Mouse (Mus musculus) embryonic fibroblast, embryonic 13.5 days (primary cell): ENCODE data around the gene Smagp. TPM values are rescaled to one million over a fixed set of nuclear protein-coding genes. Genes with fewer than 3 reads are reported as not detected.

Source experiments
- H3K27ac ChIP-seq: 2 replicates; pipeline ENCODE4 v1.5.1; 2012; ENCODE audit warnings: low read length, control low read depth, inconsistent platforms; ENCODE audit not compliant: insufficient read depth
- H3K4me1 ChIP-seq: 2 replicates; pipeline ENCODE4 v1.6.1; 2011; ENCODE audit warnings: low read length; ENCODE audit not compliant: control insufficient read depth, insufficient read depth
- H3K4me3 ChIP-seq: 2 replicates; pipeline ENCODE4 v1.5.1; 2011; ENCODE audit warnings: mild to moderate bottlenecking, control low read depth, low read length; ENCODE audit not compliant: insufficient read depth
- CTCF ChIP-seq: IDR thresholded peaks from 2 replicates; pipeline ENCODE4 v1.5.1; 2011; ENCODE audit warnings: mild to moderate bottlenecking, control low read depth, low read length, moderate library complexity, borderline replicate concordance; ENCODE audit not compliant: insufficient read depth
- POLR2A ChIP-seq: IDR thresholded peaks from 2 replicates; pipeline ENCODE4 v1.6.1; 2011; ENCODE audit warnings: low read depth, mild to moderate bottlenecking, control low read depth, low read length, moderate library complexity
- polyA plus RNA-seq: library from polyadenylated mRNA; stranded (reverse); fragments of >200 nt; gene quantifications from 2 replicates; pipeline ENCODE4 v1.2.4, GENCODE M21; 2011; ENCODE audit warnings: low read depth; ENCODE audit not compliant: missing spikeins, insufficient read length

Gene Smagp
- polyA plus RNA-seq, 1 experiment, result not detected

DNA sequence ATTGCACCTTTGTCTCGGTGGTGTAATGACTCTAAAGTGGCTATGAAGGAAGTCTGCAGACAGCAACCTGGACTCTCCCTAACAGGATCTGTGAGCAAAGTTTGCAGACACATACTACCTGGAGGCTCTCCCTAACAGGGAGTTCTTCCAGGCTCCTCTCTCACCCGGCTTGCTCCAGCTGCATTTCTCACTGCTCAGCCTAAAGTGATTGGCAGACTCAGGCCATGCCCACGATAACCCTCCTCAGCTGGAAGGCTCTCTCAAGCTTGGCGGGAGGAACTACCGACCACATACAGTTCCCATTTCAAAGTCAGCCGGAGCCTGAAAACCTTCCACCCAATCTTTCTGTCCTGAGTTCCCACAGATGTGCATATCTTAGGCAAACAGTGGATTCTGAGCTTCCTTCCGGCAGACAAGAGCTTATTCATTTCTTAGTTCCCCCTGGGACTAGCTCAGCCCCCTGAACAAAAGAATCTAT is 29.5 kb upstream of the Smagp start:
- Histone ChIP-seq H3K27ac (no peak overlapping the region), H3K4me1 (no peaks in the 10 kb centered on the region)
- TF ChIP-seq CTCF (no peak), POLR2A (no peak)

DNA sequence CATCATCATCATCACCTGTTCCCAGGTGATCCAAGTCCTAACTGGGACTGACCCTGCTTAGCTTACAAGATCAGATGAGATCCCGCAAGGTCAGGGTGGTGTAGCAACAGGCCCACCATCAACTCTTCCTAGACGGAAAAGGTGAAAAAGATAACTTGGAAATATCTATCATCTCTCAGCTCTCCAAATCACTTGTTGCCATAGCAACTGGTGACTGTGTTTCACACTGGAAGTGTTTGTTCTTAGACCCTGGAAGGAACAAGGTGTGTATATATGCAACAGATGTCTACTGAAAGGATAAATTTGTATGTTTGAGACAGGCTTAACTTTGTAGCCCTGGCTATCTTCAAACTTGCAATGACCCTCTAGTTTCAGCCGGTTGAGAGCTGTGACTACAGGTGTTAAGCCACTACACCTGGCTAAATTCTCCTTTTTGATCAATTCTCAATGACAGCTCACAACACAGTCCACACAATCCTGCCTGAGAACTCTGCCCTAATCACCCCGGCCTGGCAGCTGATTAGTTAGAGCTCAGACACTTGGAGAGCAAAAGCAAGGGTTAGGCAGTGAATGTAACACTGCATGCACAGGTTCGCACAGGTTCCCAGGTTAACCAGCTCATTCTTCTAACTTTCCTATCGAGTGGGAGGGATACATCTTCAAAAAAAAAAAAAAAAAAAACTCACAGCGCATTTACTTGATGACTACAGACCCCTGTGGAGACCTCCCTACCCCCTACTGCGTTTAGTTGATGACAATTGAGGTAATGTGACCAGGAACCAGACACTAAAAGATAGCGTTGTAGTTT is 28.9 kb upstream of the Smagp start:
- H3K27ac ChIP-seq, result no peak overlapping the region
- no peak overlapping the region for H3K4me3 ChIP-seq
- TF ChIP-seq CTCF (no peak), POLR2A (no peak)
- H3K4me1 ChIP-seq, result no peaks in the 10 kb centered on the region

More for the DNA sequence above, 29.5 kb upstream of the Smagp start:
- no peak overlapping the region for H3K4me3 ChIP-seq

DNA sequence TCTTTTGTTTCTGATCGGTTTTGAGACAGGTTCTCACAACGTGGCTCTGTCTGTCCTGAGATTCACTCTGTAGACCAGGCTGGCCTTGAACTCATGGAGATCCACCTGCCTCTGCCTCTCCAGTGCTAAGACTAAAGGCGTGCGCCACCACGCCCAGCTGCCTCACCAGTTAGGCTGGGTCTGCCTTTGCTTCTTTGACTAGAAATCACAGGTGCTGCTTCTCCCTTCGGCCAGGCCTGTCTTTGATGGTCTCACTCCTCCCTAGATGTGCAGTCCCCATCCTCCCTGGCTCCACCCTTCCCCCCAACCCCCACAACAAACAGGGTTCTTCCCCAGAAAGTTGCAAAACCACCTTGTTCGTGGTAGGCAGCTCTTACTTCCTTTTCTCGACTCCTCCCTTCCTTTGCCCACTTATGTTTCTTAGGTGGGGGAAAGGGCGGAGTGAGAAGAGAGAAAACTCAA is 28.1 kb upstream of the Smagp start:
- Histone ChIP-seq H3K4me3 (no peak overlapping the region), H3K4me1 (no peaks in the 10 kb centered on the region), H3K27ac (no peak overlapping the region)
- TF ChIP-seq POLR2A (no peak), CTCF (no peak)

DNA sequence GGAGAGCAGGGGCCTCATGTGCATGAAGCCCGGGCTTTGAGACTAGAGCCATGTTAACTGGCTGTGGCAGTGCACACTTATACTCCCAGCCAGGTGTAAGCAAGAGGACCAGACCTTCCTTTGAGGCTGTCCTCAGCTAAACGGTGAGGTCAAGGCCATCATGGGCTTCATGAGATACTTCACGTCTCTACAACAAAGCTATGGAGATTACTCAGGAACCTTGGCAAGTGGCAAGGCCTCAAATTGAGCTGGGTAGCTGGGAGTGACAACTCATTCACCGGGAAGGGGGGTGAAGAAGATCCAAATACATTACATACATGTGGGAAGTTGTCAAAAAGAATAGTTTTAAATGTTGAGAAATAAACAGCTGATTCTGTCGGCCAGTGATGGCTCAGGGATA is 24.1 kb upstream of the Smagp start:
- no peak for TF ChIP-seq CTCF
- no peak for TF ChIP-seq POLR2A
- H3K27ac ChIP-seq, result no peak overlapping the region
- H3K4me3 ChIP-seq, result no peak overlapping the region
- no peaks in the 10 kb centered on the region for H3K4me1 ChIP-seq

DNA sequence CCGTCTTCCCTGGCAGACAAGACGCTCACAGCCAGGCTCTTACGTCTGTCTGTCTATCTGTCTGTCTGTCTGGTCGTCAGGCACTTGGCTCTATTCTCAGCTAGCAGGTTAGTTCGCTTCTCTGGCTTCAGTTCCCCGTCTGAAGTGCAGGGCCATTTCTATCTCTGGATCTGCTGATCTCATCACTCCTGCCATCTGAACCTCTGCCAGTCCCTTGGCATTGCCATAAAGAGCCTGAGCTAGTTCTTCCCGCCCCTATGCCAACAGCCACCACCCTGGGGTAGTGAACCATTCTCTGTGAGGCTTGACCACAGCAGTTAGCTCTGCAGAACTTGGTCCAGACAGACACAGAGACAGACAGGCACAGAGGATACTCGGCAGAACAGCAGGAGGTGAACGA is 23.6 kb upstream of the Smagp start:
- Histone ChIP-seq H3K27ac (no peak overlapping the region), H3K4me3 (no peak overlapping the region), H3K4me1 (no peaks in the 10 kb centered on the region)
- no peak for TF ChIP-seq CTCF
- no peak for TF ChIP-seq POLR2A

DNA sequence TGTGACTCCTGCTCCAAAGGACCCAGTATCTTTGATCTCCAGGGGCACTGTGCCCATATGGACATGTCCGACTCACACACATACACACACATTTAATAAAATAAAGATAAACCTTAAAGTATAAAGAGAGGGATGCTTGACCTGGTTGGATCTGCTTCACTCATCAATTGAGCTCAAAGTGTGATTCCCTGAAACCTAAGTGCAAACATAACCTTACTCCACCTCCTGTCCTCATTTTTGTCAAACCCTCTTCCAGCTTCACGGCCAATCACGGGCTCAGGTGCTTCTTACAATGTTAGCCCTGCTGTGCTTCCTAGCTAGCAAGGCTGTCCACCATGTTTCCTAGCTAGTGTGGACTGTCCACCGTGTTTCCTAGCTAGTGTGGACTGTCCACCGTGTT is 18.5 kb upstream of the Smagp start:
- no peak overlapping the region for H3K4me3 ChIP-seq
- TF ChIP-seq POLR2A, result no peak
- TF ChIP-seq CTCF, result no peak
- H3K27ac ChIP-seq, result no peak overlapping the region
- H3K4me1 ChIP-seq, result no peaks in the 10 kb centered on the region

DNA sequence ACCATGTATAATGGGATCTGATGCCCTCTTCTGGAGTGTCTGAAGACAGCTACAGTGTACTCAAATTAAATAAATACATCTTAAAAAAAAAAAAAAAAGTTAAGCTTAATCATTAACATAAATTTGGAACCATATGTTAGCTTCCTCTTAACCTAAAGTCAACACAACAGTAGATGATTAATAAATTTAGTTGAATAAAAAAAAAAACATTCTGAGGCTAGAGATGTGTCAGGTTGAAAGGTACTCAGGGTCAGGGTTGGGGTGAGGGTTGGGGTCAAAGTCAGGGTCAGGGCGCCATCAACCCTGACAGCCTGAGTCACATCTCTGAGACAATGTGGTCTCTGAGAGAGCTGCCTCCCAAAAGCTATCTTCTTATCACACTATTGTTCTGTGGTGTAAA is 17.5 kb upstream of the Smagp start:
- Histone ChIP-seq H3K27ac (no peak overlapping the region), H3K4me1 (no peaks in the 10 kb centered on the region), H3K4me3 (no peak overlapping the region)
- TF ChIP-seq CTCF, result no peak
- no peak for TF ChIP-seq POLR2A

DNA sequence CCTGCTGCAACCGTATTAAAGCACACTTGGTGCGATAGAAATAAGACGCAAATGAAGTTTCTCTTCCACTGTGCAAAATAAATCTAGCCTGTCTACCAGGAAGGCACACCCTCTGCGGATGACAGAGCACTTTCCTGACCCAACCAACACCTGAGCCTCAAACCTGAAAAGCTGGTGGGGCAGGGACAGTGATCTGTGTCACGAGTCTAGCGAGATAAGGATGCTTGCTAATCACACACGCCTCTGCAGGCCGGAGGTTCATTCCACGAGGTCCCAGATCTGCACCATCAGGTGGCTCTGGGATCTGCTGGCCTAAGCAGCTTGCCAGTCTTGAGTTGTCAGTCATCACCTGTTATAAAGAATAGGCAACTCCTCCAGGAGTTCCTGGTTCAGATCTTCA is 14.9 kb upstream of the Smagp start:
- Histone ChIP-seq H3K4me1 (no peaks in the 10 kb centered on the region), H3K27ac (no peak overlapping the region), H3K4me3 (no peak overlapping the region)
- TF ChIP-seq POLR2A (no peak), CTCF (no peak)

DNA sequence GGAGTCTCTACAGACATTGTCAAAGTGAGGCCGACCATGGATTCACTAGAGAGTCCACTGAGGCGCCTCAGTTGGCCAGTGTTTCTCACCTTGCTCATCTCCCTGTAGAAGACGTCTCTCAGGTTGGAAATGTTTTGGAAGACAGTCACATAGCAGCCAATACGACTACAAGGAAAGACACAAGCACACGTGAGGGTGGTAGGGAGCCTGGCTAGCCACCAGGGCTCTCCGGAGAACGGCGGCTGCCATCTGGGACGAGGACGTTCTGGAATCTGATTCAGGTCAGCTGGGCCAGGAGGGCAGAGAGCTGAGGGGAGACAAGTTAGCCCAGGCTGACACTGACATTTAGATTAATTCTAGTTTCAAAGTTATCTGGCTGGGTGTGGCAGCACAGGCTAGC is 13.4 kb upstream of the Smagp start:
- Histone ChIP-seq H3K4me1 (no peaks in the 10 kb centered on the region), H3K27ac (no peak overlapping the region), H3K4me3 (no peak overlapping the region)
- TF ChIP-seq CTCF (no peak), POLR2A (no peak)

DNA sequence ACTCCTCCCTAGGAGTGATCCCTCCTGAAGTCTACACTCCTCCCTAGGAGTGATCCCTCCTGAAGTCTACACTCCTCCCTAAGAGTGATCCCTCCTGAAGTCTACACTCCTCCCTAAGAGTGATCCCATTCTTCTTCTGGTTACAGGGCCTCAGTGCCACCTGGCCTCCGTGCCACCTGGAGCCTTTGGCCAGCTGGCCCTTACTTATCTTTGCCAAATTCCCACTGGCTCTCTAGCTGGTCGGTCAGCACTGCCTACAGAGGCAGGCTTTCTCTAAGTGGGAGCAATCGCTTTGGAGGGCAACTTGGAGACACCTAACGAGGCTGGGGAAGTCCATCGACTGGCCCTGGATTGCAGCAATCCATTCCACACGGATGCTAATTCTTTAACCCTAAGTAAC is 9.4 kb upstream of the Smagp start:
- no peak overlapping the region for H3K27ac ChIP-seq
- H3K4me1 ChIP-seq, result no peaks in the 10 kb centered on the region
- TF ChIP-seq POLR2A (no peak), CTCF (no peak)
- no peak overlapping the region for H3K4me3 ChIP-seq
